Mouse (Mus musculus) bone marrow macrophage, adult 2 months (primary cell): ENCODE results near the gene Gstk1. TPM values are rescaled to one million over a fixed set of nuclear protein-coding genes. Genes with fewer than 3 reads are reported as not detected.

ENCODE experiments used
- H3K27ac ChIP-seq: 2 replicates; pipeline ENCODE4 v1.5.1; 2012; ENCODE audit warnings: low read depth, low read length; ENCODE audit not compliant: insufficient read depth
- H3K4me1 ChIP-seq: 2 replicates; pipeline ENCODE4 v1.6.1; 2012; ENCODE audit warnings: low read length; ENCODE audit not compliant: control insufficient read depth, insufficient read depth
- H3K4me3 ChIP-seq: 2 replicates; pipeline ENCODE4 v1.5.1; 2012; ENCODE audit warnings: mild to moderate bottlenecking, low read length, moderate library complexity; ENCODE audit not compliant: insufficient read depth
- CTCF ChIP-seq: IDR thresholded peaks from 2 replicates; pipeline ENCODE4 v1.5.1; 2012; ENCODE audit warnings: low read depth, mild to moderate bottlenecking, low read length, moderate library complexity
- POLR2A ChIP-seq: IDR thresholded peaks from 2 replicates; pipeline ENCODE4 v1.6.1; 2012; ENCODE audit warnings: mild to moderate bottlenecking, low read depth, low read length, borderline replicate concordance
- polyA plus RNA-seq: library from polyadenylated mRNA; stranded (reverse); fragments of >200 nt; gene quantifications from 2 replicates; pipeline ENCODE4 v1.2.4, GENCODE M21; 2012; ENCODE audit not compliant: missing spikeins, insufficient read depth, insufficient read length

Gene Gstk1
- polyA plus RNA-seq, 1 experiment: 18.6 TPM

GRCm38 (mm10) chr6:42241311-42242045 lies 4.3 kb upstream of the Gstk1 start:
- H3K4me3 ChIP-seq: no peak overlapping the region
- peaks cover 2% of the 10 kb centered on the region; the same call in 1 of the 2 replicates for H3K4me1 ChIP-seq
- no peak overlapping the region for H3K27ac ChIP-seq
- TF ChIP-seq POLR2A: no peak
- no peak for TF ChIP-seq CTCF

- TF ChIP-seq CTCF (no peak), POLR2A (no peak)
- Histone ChIP-seq H3K4me3 (no peak overlapping the region), H3K4me1 (peaks cover 2% of the 10 kb centered on the region; the same call in 1 of the 2 replicates), H3K27ac (no peak overlapping the region)
Observed at GRCm38 (mm10) chr6:42247173-42247572, 1.4 kb downstream of the Gstk1 start.

- no peak overlapping the region for H3K4me3 ChIP-seq
Observed at GRCm38 (mm10) chr6:42247981-42248380, 2.2 kb downstream of the Gstk1 start.

GRCm38 (mm10) chr6:42251791-42252190 lies 6.1 kb downstream of the Gstk1 start:
- Histone ChIP-seq H3K4me1 (no peaks in the 10 kb centered on the region), H3K27ac (no peak overlapping the region), H3K4me3 (no peak overlapping the region)
- TF ChIP-seq POLR2A (no peak), CTCF (no peak)

More at GRCm38 (mm10) chr6:42247981-42248380, 2.2 kb downstream of the Gstk1 start:
- H3K4me1 ChIP-seq: peaks cover 2% of the 10 kb centered on the region; the same call in 1 of the 2 replicates
- no peak for TF ChIP-seq POLR2A
- no peak for TF ChIP-seq CTCF
- no peak overlapping the region for H3K27ac ChIP-seq

GRCm38 (mm10) chr6:42253103-42253502 lies 7.4 kb downstream of the Gstk1 start:
- Histone ChIP-seq H3K4me1 (no peaks in the 10 kb centered on the region), H3K4me3 (no peak overlapping the region), H3K27ac (no peak overlapping the region)
- TF ChIP-seq CTCF (no peak), POLR2A (no peak)

- Histone ChIP-seq H3K4me1 (no peaks in the 10 kb centered on the region), H3K4me3 (no peak overlapping the region), H3K27ac (no peak overlapping the region)
- TF ChIP-seq CTCF (0 out of 2 replicates have a peak, but pooled peaks have one; percentile 11), POLR2A (no peak)
Observed at GRCm38 (mm10) chr6:42257303-42257863, 11.6 kb downstream of the Gstk1 start.

- no peak overlapping the region for H3K4me3 ChIP-seq
- TF ChIP-seq CTCF: no peak
- TF ChIP-seq POLR2A: no peak
Observed at GRCm38 (mm10) chr6:42260430-42260829, 14.7 kb downstream of the Gstk1 start.

GRCm38 (mm10) chr6:42261524-42262170 lies 15.9 kb downstream of the Gstk1 start, which contains the start of gene Tmem139:
TSS of gene Tmem139 (plus strand) at chr6:42261970.
- Histone ChIP-seq H3K4me3 (no peak within 1 kb of the TSS), H3K4me1 (peaks cover 2% of the 10 kb centered on the region), H3K27ac (no peak within 1 kb of the TSS)
- no peak for TF ChIP-seq CTCF
- no peak for TF ChIP-seq POLR2A

More at GRCm38 (mm10) chr6:42260430-42260829, 14.7 kb downstream of the Gstk1 start:
- Histone ChIP-seq H3K4me1 (no peaks in the 10 kb centered on the region), H3K27ac (no peak overlapping the region)

GRCm38 (mm10) chr6:42264626-42265312 lies 19.0 kb downstream of the Gstk1 start, which contains the start of gene Casp2:
TSS of gene Casp2 (plus strand) at chr6:42264985.
- Histone ChIP-seq H3K4me1 (peaks cover 7% of the 10 kb centered on the region), H3K27ac (peak within 1 kb of the TSS; percentile 88), H3K4me3 (peak within 1 kb of the TSS; percentile 93)
- TF ChIP-seq POLR2A (peak; percentile 36; the same call in 1 of the 2 replicates), CTCF (peak; percentile 84)
